Mouse (Mus musculus): ENCODE measurements around the gene Gm49355. TPM values are rescaled to one million over a fixed set of nuclear protein-coding genes. Genes with fewer than 3 reads are reported as not detected.

The Gm49355 gene
- polyA plus RNA-seq, 1 experiment from 2014 or later, result 0.19 TPM

GRCm38 (mm10) chr14:12300677-12301076, 16.9 kb downstream of the Gm49355 start:
- Histone ChIP-seq H3K9me3 (ENCODE audit: control insufficient read depth, low read length) (no peaks in the 10 kb centered on the region), H3K4me1 (ENCODE audit: control insufficient read depth, insufficient read depth, low read depth, low read length) (no peaks in the 10 kb centered on the region), H3K27me3 (replicated peaks; ENCODE audit: control insufficient read depth, insufficient read depth, low read length) (no peaks in the 10 kb centered on the region), H3K27ac (ENCODE audit: low read depth, low read length) (no peak overlapping the region), H3K4me3 (ENCODE audit: low read length) (no peak overlapping the region), H3K4me2 (ENCODE audit: low read length) (no peak overlapping the region), H3K9ac (ENCODE audit: low read depth, low read length) (no peak overlapping the region), H3K36me3 (ENCODE audit: control insufficient read depth, insufficient read depth, low read length) (no peaks in the 10 kb centered on the region)
- WGBS, result 74% methylated on average over 3 of the region's 3 CpGs
- ATAC-seq, result no peak

GRCm38 (mm10) chr14:12303106-12303505, 19.3 kb downstream of the Gm49355 start:
- no peaks in the 10 kb centered on the region for H3K9me3 ChIP-seq (ENCODE audit: control insufficient read depth, low read length)
- no peak for ATAC-seq
- 61% methylated on average over 2 of the region's 2 CpGs for WGBS

GRCm38 (mm10) chr14:12333622-12334021, 49.8 kb downstream of the Gm49355 start:
- Histone ChIP-seq H3K27me3 (replicated peaks; ENCODE audit: control insufficient read depth, insufficient read depth, low read length) (peaks cover 35% of the 10 kb centered on the region), H3K9ac (ENCODE audit: low read depth, low read length) (no peak overlapping the region), H3K27ac (ENCODE audit: low read depth, low read length) (no peak overlapping the region), H3K4me1 (ENCODE audit: control insufficient read depth, insufficient read depth, low read depth, low read length) (no peaks in the 10 kb centered on the region), H3K9me3 (ENCODE audit: control insufficient read depth, low read length) (no peaks in the 10 kb centered on the region), H3K4me2 (ENCODE audit: low read length) (no peak overlapping the region), H3K36me3 (ENCODE audit: control insufficient read depth, insufficient read depth, low read length) (no peaks in the 10 kb centered on the region), H3K4me3 (ENCODE audit: low read length) (no peak overlapping the region)
- WGBS, result 87% methylated on average over 7 of the region's 7 CpGs
- no peak for ATAC-seq

More at GRCm38 (mm10) chr14:12303106-12303505, 19.3 kb downstream of the Gm49355 start:
- Histone ChIP-seq H3K36me3 (ENCODE audit: control insufficient read depth, insufficient read depth, low read length) (no peaks in the 10 kb centered on the region), H3K27me3 (replicated peaks; ENCODE audit: control insufficient read depth, insufficient read depth, low read length) (no peaks in the 10 kb centered on the region), H3K9ac (ENCODE audit: low read depth, low read length) (no peak overlapping the region), H3K4me3 (ENCODE audit: low read length) (no peak overlapping the region), H3K4me1 (ENCODE audit: control insufficient read depth, insufficient read depth, low read depth, low read length) (no peaks in the 10 kb centered on the region), H3K27ac (ENCODE audit: low read depth, low read length) (no peak overlapping the region), H3K4me2 (ENCODE audit: low read length) (no peak overlapping the region)

- no peak overlapping the region for H3K9ac ChIP-seq (ENCODE audit: low read depth, low read length)
- no peak overlapping the region for H3K4me2 ChIP-seq (ENCODE audit: low read length)
- no peaks in the 10 kb centered on the region for H3K9me3 ChIP-seq (ENCODE audit: control insufficient read depth, low read length)
- no peaks in the 10 kb centered on the region for H3K36me3 ChIP-seq (ENCODE audit: control insufficient read depth, insufficient read depth, low read length)
- H3K4me3 ChIP-seq (ENCODE audit: low read length), result no peak overlapping the region
- 49% methylated on average over 7 of the region's 7 CpGs for WGBS
- H3K27me3 ChIP-seq (replicated peaks; ENCODE audit: control insufficient read depth, insufficient read depth, low read length), result peaks cover 44% of the 10 kb centered on the region
- H3K27ac ChIP-seq (ENCODE audit: low read depth, low read length), result no peak overlapping the region
- ATAC-seq, result no peak
- H3K4me1 ChIP-seq (ENCODE audit: control insufficient read depth, insufficient read depth, low read depth, low read length), result no peaks in the 10 kb centered on the region
Measured at GRCm38 (mm10) chr14:12334925-12335324, 51.1 kb downstream of the Gm49355 start.

- Histone ChIP-seq H3K9ac (ENCODE audit: low read depth, low read length) (no peak overlapping the region), H3K27me3 (replicated peaks; ENCODE audit: control insufficient read depth, insufficient read depth, low read length) (peaks cover 53% of the 10 kb centered on the region), H3K9me3 (ENCODE audit: control insufficient read depth, low read length) (no peaks in the 10 kb centered on the region), H3K36me3 (ENCODE audit: control insufficient read depth, insufficient read depth, low read length) (no peaks in the 10 kb centered on the region), H3K4me1 (ENCODE audit: control insufficient read depth, insufficient read depth, low read depth, low read length) (no peaks in the 10 kb centered on the region), H3K4me2 (ENCODE audit: low read length) (no peak overlapping the region; the same call in 1 of the 2 replicates), H3K27ac (ENCODE audit: low read depth, low read length) (no peak overlapping the region), H3K4me3 (ENCODE audit: low read length) (no peak overlapping the region)
- ATAC-seq, result no peak; the same call in 1 of the 2 replicates
- WGBS, result 2% methylated on average over 8 of the region's 8 CpGs
Measured at GRCm38 (mm10) chr14:12337421-12337997, 53.7 kb downstream of the Gm49355 start.

- H3K4me2 ChIP-seq (ENCODE audit: low read length), result peak overlapping the region; percentile 11
- H3K9ac ChIP-seq (ENCODE audit: low read depth, low read length), result no peak overlapping the region
- no peak overlapping the region for H3K27ac ChIP-seq (ENCODE audit: low read depth, low read length)
- peaks cover 53% of the 10 kb centered on the region for H3K27me3 ChIP-seq (replicated peaks; ENCODE audit: control insufficient read depth, insufficient read depth, low read length)
- H3K4me1 ChIP-seq (ENCODE audit: control insufficient read depth, insufficient read depth, low read depth, low read length), result no peaks in the 10 kb centered on the region
- H3K36me3 ChIP-seq (ENCODE audit: control insufficient read depth, insufficient read depth, low read length), result no peaks in the 10 kb centered on the region
- H3K4me3 ChIP-seq (ENCODE audit: low read length), result no peak overlapping the region
- no peaks in the 10 kb centered on the region for H3K9me3 ChIP-seq (ENCODE audit: control insufficient read depth, low read length)
- under 1% methylated on average over 16 of the region's 16 CpGs for WGBS
- peak; percentile 51; the same call in 1 of the 2 replicates for ATAC-seq
Measured at GRCm38 (mm10) chr14:12337998-12338809, 54.4 kb downstream of the Gm49355 start.

- Histone ChIP-seq H3K4me3 (ENCODE audit: low read length) (no peak overlapping the region), H3K27me3 (replicated peaks; ENCODE audit: control insufficient read depth, insufficient read depth, low read length) (peaks cover 53% of the 10 kb centered on the region), H3K4me1 (ENCODE audit: control insufficient read depth, insufficient read depth, low read depth, low read length) (no peaks in the 10 kb centered on the region), H3K36me3 (ENCODE audit: control insufficient read depth, insufficient read depth, low read length) (no peaks in the 10 kb centered on the region), H3K27ac (ENCODE audit: low read depth, low read length) (no peak overlapping the region), H3K9ac (ENCODE audit: low read depth, low read length) (no peak overlapping the region), H3K4me2 (ENCODE audit: low read length) (no peak overlapping the region), H3K9me3 (ENCODE audit: control insufficient read depth, low read length) (no peaks in the 10 kb centered on the region)
- WGBS, result 2% methylated on average over 10 of the region's 10 CpGs
- ATAC-seq, result no peak
Measured at GRCm38 (mm10) chr14:12338811-12339565, 55.2 kb downstream of the Gm49355 start.

- no peaks in the 10 kb centered on the region for H3K9me3 ChIP-seq (ENCODE audit: control insufficient read depth, low read length)
- no peak overlapping the region for H3K9ac ChIP-seq (ENCODE audit: low read depth, low read length)
- H3K4me2 ChIP-seq (ENCODE audit: low read length), result no peak overlapping the region; the same call in 1 of the 2 replicates
- H3K4me3 ChIP-seq (ENCODE audit: low read length), result no peak overlapping the region
- under 1% methylated on average over 19 of the region's 19 CpGs for whole genome bisulfite sequencing
- no peak overlapping the region for H3K27ac ChIP-seq (ENCODE audit: low read depth, low read length)
- H3K4me1 ChIP-seq (ENCODE audit: control insufficient read depth, insufficient read depth, low read depth, low read length), result peaks cover 5% of the 10 kb centered on the region
- no peaks in the 10 kb centered on the region for H3K36me3 ChIP-seq (ENCODE audit: control insufficient read depth, insufficient read depth, low read length)
- no peak for ATAC-seq
- peaks cover 54% of the 10 kb centered on the region for H3K27me3 ChIP-seq (replicated peaks; ENCODE audit: control insufficient read depth, insufficient read depth, low read length)
Measured at GRCm38 (mm10) chr14:12340238-12341074, 56.7 kb downstream of the Gm49355 start.
